Mouse (Mus musculus) cortical plate, adult 2 months (tissue): Measurements from ENCODE around the gene Cacna1f.

Source experiments
- CTCF ChIP-seq: fragments of 200-500 bp; IDR thresholded peaks from 2 replicates; pipeline ENCODE4 v1.5.1; 2011; ENCODE audit warnings: mild to moderate bottlenecking, control low read depth, low read length; ENCODE audit not compliant: insufficient read depth; ENCODE audit errors: extremely low read depth
- POLR2A ChIP-seq: fragments of 200-500 bp; IDR thresholded peaks from 2 replicates; pipeline ENCODE4 v1.6.1; 2011; ENCODE audit warnings: mild to moderate bottlenecking, low read length, control low read depth; ENCODE audit not compliant: insufficient read depth; ENCODE audit errors: extremely low read depth

GRCm38 (mm10) chrX:7638401-7639091 is 31.7 kb downstream of the Cacna1f start, which contains the start of gene Syp:
- no peak for TF ChIP-seq POLR2A
- TF ChIP-seq CTCF: no peak
